Mouse (Mus musculus) heart, postnatal 14 days (tissue): ENCODE measurements around the gene St8sia6. TPM values are rescaled to one million over a fixed set of nuclear protein-coding genes. Genes with fewer than 3 reads are reported as not detected.

Experiments used
- DNase-seq, 2 experiments: peaks; one replicate each; pipeline ENCODE4 v3.0.0; 2021 to 2022
- intact Hi-C: fragments of 180-260 bp; cut with DNase I; formaldehyde crosslinking; loops from one replicate; pipeline ENCODE4 v1.15.1; 2025
- total RNA-seq, 2 experiments: library from RNA; stranded (reverse); gene quantifications; 2 replicates each; pipeline ENCODE4 v1.2.3; 2021

Gene St8sia6
- total RNA-seq, 2 experiments from 2014 or later: 2.3 to 2.5 TPM

DNA sequence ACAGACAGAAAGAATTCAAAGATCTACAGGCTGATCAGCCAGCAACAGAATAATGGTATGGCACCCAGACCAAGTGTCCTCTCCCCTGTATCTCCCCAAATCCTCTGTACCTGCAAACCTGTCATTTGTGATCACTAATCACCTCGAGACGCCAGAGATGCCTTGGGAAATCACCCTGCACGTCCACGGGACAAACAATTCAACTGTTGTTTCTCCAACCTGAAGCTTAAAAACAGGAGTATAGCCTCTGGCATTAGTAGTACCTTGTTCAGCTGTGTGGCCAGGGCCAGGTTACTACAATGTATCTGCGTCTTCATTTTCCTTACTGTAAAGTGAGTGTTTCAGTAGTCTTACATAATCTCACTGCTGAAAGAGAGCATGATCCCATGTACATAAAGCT is 25.3 kb downstream of the St8sia6 start:
- intact Hi-C loops: no loop called here
- DNase-seq: no peak

- DNase-seq: no peak
- intact Hi-C loops: no loop called here
Measured at GRCm38 (mm10) chr2:13767532-13768411, 26.1 kb downstream of the St8sia6 start.

DNA sequence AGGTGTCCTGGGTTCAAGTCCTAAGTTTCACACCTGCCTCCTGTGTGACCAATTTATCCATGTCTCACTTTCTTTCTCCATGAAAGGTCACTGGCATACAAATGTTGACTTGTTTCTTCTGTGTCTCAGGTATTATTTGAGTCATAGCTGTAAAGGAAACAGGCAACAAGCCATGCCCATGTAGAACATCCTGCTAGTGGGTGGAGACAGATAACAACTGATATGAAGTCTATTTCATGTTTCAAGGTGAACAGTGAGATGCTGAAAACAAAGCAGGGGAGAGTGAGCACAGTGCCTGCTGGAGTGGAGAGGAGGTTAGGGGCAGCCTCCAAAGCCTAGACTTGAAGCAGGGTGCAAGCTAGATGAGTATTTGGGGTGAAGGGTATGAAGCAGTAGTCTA is 33.5 kb downstream of the St8sia6 start:
- DNase-seq: no peak
- intact Hi-C loops: no loop called here

DNA sequence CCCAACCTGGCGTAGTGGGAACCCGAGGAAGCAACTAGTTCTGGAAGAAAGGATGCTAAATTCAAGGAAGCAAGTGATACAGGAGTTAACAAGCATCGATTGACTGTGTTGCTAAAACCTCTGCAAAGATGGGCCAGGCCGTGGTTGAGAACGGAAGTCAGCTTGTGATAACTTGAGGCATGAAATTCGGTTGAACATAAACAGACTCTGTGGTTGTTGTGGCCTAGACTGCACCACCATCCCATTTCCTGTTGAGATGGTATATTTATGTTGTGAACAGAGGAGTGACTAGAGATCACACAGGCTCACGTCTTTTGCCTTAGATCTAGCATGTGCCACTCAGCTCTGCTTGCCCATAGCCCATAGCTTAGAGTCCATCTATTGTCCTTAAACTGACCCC is 36.5 kb downstream of the St8sia6 start:
- intact Hi-C loops: no loop called here
- no peak for DNase-seq

- DNase-seq: no peak
- intact Hi-C loops: no loop called here
Measured at GRCm38 (mm10) chr2:13755733-13756132, 38.1 kb downstream of the St8sia6 start.

- no peak for DNase-seq
- intact Hi-C loops: no loop called here
Measured at GRCm38 (mm10) chr2:13751691-13752090, 42.2 kb downstream of the St8sia6 start.

- DNase-seq: no peak
- intact Hi-C loops: no loop called here
Measured at GRCm38 (mm10) chr2:13750777-13751176, 43.1 kb downstream of the St8sia6 start.

DNA sequence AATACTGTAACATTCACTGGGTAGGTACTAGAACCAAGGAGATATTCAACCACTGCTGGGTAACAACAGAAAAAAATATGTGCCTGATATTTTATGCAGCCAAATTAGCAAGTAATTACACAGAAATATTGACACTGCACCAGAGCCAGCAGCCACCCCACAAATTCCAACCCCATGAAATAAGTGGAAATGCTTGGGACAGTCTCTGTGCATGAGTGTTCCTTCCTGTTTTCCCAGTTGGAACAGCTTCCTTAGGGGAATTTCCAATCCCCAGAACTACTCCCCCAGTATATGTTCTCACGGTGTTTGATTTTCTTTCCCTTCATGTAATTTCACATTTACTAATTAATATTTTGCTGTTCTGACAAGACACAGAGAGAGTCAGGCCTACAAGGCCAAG is 43.8 kb downstream of the St8sia6 start:
- peak; percentile 10 to 15 for DNase-seq
- intact Hi-C loops: no loop called here

DNA sequence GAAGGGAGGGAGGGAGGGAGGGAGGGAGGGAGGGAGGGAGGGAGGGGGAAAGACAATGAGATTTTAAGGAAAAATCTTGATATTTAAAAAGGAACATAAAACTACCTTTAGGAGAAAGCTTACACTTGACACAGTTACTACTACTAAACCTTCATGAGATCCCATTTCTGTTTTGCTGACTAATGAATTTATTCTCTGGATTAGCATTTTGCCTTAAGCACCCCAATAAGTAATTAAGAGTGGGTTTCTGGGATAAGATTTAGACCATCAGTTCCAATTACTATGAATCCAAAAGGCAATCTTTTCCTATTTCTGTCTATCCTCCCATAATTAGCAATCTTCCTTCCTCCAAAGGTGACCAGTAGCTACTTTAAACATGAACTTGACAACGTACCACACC is 44.7 kb downstream of the St8sia6 start:
- no peak for DNase-seq
- intact Hi-C loops: no loop called here

DNA sequence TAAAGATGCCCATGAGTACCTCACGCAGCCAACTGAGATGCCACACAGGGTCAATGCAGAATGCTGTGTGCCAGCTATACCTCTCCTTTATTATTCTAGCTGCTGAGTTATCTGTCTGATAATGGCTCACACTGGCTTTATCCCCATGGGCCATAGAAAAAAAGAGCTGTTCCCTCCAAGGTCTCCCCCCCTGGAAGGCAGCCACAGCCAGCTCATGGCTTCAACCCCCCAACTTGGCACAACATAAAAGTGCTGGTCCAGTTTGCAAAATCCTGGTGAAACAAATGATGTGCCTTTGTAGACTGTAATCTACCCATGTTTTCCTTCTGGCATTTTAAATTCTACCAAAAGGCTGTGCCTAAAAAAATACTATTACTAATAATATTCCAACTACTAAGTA is 46.3 kb downstream of the St8sia6 start:
- no peak for DNase-seq
- intact Hi-C loops: no loop called here

DNA sequence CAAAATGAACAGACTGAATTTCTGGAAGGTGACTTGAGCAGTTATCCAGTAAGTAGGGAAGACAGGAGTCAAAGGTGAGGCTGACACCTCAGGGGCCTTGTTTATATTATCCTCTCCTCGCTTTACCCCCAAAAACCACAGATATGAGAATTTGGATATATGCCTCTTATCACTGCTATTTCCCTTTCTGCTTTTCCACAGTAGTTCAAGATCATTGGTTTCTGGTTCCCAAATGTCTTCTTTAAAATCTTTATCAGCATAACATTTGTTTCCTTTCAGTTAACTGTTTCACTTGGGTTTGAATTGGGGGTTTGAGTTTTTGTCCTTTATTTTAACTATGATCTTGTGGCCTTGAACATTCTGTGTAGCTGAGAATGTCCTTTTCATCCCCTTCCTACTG is 47.8 kb downstream of the St8sia6 start:
- intact Hi-C loops: no loop called here
- no peak for DNase-seq

DNA sequence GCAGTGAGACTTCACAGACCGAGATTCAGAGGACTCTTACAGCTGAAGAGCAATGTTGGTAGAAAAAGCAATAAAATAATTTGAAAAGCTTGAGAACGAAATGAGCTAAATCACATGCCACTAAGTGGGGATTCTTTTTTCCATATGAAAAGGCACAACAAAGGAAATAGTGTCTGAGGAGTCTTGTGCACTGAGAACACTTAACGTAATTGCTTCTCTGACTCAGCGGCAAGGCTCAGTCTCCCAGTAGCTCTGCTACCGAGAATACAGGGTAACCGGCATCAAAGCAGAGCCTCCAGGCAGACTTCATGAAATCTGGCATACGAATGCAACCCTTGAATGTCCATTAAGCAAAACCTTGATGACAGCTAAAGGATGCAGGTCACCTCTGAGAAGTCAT is 55.2 kb downstream of the St8sia6 start:
- intact Hi-C loops: no loop called here
- no peak for DNase-seq

DNA sequence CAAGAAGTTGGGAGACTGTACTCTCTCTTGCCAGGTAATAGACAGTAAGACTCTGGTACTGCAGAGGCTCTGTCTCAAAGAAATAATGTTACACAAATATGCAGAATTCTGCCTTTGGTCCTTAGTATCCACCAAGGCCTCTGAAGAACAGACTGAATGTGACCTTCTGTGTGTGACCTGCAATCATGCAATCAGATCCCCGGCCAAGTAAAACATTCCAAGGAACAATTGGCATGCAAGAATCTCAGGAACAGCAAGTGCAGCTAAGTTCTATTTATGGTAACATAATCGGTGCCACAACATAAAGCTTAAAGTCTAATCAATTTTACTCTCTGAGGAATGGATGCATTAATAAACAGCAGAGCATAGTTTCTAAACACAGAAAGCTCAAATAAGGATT is 66.0 kb downstream of the St8sia6 start:
- intact Hi-C loops: no loop called here
- no peak for DNase-seq

GRCm38 (mm10) chr2:13725592-13725991 is 68.3 kb downstream of the St8sia6 start:
- intact Hi-C loops: no loop called here

GRCm38 (mm10) chr2:13722241-13722640 is 71.6 kb downstream of the St8sia6 start:
- no peak for DNase-seq
- intact Hi-C loops: no loop called here

More at GRCm38 (mm10) chr2:13725592-13725991, 68.3 kb downstream of the St8sia6 start:
- no peak for DNase-seq

DNA sequence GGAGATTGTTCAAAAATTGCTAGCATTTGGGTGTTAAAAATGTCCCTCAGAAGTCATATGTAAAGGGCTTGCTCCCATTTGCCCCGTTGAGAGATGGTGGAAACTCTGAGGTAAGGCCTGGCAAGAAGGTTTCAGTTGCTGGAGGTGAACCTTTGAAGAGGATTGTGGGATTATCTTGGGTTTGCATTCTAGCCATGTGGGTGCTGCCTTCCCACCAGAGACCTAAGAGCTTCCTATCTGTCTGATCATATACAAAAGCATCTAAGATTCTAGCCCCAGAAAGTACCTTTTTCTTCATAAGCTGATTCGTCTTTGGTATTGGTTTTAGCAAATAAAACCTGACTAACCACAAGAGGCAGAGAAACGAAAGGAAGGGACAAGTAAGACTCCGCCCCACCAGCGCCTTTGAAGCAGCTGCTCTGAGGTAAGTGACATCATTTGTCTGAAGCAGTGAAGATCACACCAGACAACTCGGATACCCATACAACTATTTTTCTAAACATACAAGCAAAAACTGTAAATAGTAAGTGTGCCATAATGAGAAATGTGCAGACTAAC is 75.2 kb downstream of the St8sia6 start:
- no peak for DNase-seq
- intact Hi-C loops: no loop called here

- intact Hi-C loops: no loop called here
- DNase-seq: no peak
Measured at GRCm38 (mm10) chr2:13708785-13709184, 85.1 kb downstream of the St8sia6 start.

DNA sequence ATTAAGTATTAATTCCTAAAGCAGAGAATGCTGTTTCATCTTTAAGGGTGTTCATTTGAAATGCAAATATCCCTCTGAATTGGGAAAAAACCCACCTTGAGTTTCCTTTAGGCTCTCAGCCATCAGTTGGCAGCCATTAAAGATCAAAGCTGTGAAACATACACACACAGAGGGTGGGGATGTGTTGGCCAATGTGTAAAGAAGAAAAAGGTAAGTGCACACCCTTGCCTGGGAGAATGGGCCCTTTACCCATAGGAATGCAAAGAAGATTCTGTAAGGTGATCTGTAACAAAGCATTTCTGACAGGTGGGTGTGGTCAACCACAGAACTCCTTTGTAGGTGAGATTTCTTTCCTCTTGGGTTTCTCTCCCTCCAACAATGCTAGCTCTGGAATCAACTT is 96.3 kb downstream of the St8sia6 start:
- no peak for DNase-seq
- intact Hi-C loops: no loop called here

GRCm38 (mm10) chr2:13694417-13694816 is 99.4 kb downstream of the St8sia6 start:
- intact Hi-C loops: no loop called here
- no peak for DNase-seq

DNA sequence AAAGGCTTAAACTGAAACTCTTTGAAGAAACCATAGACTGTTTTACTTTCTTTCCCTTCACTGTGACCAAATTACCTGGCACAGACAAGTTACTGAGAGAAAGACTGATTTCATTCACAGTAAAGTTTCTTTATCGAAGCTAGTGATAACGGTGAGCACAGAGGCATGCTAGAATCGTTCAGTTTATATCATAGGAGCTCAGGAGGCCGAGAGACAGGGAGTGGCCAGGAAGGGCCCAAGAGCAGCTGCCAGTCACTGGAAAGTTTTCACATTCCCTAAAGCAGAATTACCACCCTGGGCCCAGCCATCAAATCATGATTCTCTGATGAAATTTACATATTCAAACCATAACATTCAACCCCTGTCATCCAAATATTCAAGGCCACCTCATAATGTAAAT is 109.5 kb downstream of the St8sia6 start:
- DNase-seq: no peak
- intact Hi-C loops: loop anchor here (10.0 kb wide), 1 partner anchor 100 kb away; no protein-coding TSS in a partner anchor

DNA sequence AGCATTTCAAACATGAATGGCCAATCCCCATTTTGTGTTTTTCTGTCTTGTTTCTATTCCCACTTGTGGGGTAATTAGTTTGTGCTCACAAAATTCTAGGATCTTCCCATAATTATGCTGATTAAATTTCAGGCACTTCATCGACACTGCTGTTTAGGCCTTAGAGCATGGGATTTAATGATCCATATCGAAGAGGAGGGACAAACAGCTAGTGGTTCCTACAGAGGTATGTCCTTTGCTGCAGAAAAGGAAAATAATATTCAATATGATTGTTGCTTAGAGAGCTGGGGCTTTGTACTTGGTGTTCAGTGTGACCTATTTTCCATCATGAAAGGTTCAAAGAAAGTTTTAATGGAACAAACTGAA is 110.7 kb downstream of the St8sia6 start:
- no peak for DNase-seq
- intact Hi-C loops: loop anchor here (10.0 kb wide), 1 partner anchor 102 kb away; no protein-coding TSS in a partner anchor
